Mouse (Mus musculus): ENCODE measurements around the gene Crip1. TPM values are rescaled to one million over a fixed set of nuclear protein-coding genes. Genes with fewer than 3 reads are reported as not detected.

The Crip1 gene
- polyA plus RNA-seq, 1 experiment from 2014 or later: 102 TPM

- Histone ChIP-seq H3K4me1 (no peaks in the 10 kb centered on the region), H3K4me2 (replicated peaks) (no peak overlapping the region), H3K27ac (no peak overlapping the region), H3K4me3 (no peak overlapping the region), H3K9me3 (no peaks in the 10 kb centered on the region), H3K9ac (no peak overlapping the region), H3K36me3 (peaks cover 100% of the 10 kb centered on the region), H3K27me3 (no peaks in the 10 kb centered on the region)
- 93% methylated on average over 9 of the region's 9 CpGs for WGBS
- ATAC-seq (ENCODE audit: insufficient number of reproducible peaks, insufficient read depth, low FRiP score, low TSS enrichment): no peak
These were observed 12.9 kb upstream of the Crip1 start for GRCm38 (mm10) chr12:113133260-113133659.

- Histone ChIP-seq H3K9ac (no peak overlapping the region), H3K4me2 (replicated peaks) (no peak overlapping the region), H3K27me3 (no peaks in the 10 kb centered on the region), H3K4me3 (no peak overlapping the region), H3K27ac (no peak overlapping the region), H3K36me3 (peaks cover 97% of the 10 kb centered on the region), H3K4me1 (peaks cover 5% of the 10 kb centered on the region), H3K9me3 (no peaks in the 10 kb centered on the region)
- WGBS: 73% methylated on average over 5 of the region's 5 CpGs
- ATAC-seq (ENCODE audit: insufficient number of reproducible peaks, insufficient read depth, low FRiP score, low TSS enrichment): no peak
These were observed 12.2 kb upstream of the Crip1 start for GRCm38 (mm10) chr12:113133861-113134403.

GRCm38 (mm10) chr12:113134502-113134901 is 11.6 kb upstream of the Crip1 start:
- 93% methylated on average over 4 of the region's 4 CpGs for WGBS
- no peak overlapping the region for H3K27ac ChIP-seq
- no peaks in the 10 kb centered on the region for H3K9me3 ChIP-seq
- H3K36me3 ChIP-seq: peaks cover 92% of the 10 kb centered on the region
- ATAC-seq (ENCODE audit: insufficient number of reproducible peaks, insufficient read depth, low FRiP score, low TSS enrichment): no peak
- 0 out of 2 replicates have a peak, but pooled peaks cover 2% of the 10 kb centered on the region for H3K27me3 ChIP-seq
- H3K4me1 ChIP-seq: peaks cover 11% of the 10 kb centered on the region
- H3K4me2 ChIP-seq (replicated peaks): no peak overlapping the region
- no peak overlapping the region for H3K4me3 ChIP-seq
- H3K9ac ChIP-seq: no peak overlapping the region

GRCm38 (mm10) chr12:113135401-113135800 is 10.7 kb upstream of the Crip1 start:
- Histone ChIP-seq H3K9ac (no peak overlapping the region), H3K9me3 (no peaks in the 10 kb centered on the region), H3K4me1 (peaks cover 14% of the 10 kb centered on the region), H3K4me2 (replicated peaks) (no peak overlapping the region), H3K36me3 (peaks cover 83% of the 10 kb centered on the region), H3K27me3 (peaks cover 6% of the 10 kb centered on the region; the same call in 1 of the 2 replicates), H3K4me3 (no peak overlapping the region), H3K27ac (no peak overlapping the region)
- ATAC-seq (ENCODE audit: insufficient number of reproducible peaks, insufficient read depth, low FRiP score, low TSS enrichment): no peak
- WGBS: 93% methylated on average over 7 of the region's 7 CpGs

- Histone ChIP-seq H3K9ac (no peak overlapping the region), H3K36me3 (peaks cover 71% of the 10 kb centered on the region), H3K27ac (no peak overlapping the region), H3K27me3 (peaks cover 18% of the 10 kb centered on the region), H3K9me3 (no peaks in the 10 kb centered on the region), H3K4me2 (replicated peaks) (no peak overlapping the region), H3K4me3 (no peak overlapping the region), H3K4me1 (peaks cover 14% of the 10 kb centered on the region)
- ATAC-seq (ENCODE audit: insufficient number of reproducible peaks, insufficient read depth, low FRiP score, low TSS enrichment): no peak
- 83% methylated on average over 17 of the region's 17 CpGs for WGBS
These were observed 9.6 kb upstream of the Crip1 start for GRCm38 (mm10) chr12:113136492-113137020.

- Histone ChIP-seq H3K4me2 (replicated peaks) (no peak overlapping the region), H3K27ac (no peak overlapping the region), H3K27me3 (peaks cover 27% of the 10 kb centered on the region), H3K9me3 (no peaks in the 10 kb centered on the region), H3K4me1 (peaks cover 20% of the 10 kb centered on the region), H3K9ac (no peak overlapping the region), H3K36me3 (peaks cover 61% of the 10 kb centered on the region), H3K4me3 (no peak overlapping the region)
- ATAC-seq (ENCODE audit: insufficient number of reproducible peaks, insufficient read depth, low FRiP score, low TSS enrichment): no peak
- WGBS: 85% methylated on average over 18 of the region's 18 CpGs
These were observed 8.6 kb upstream of the Crip1 start for GRCm38 (mm10) chr12:113137260-113138213.

- 73% methylated on average over 6 of the region's 6 CpGs for WGBS
- Histone ChIP-seq H3K27ac (no peak overlapping the region), H3K9ac (no peak overlapping the region), H3K9me3 (no peaks in the 10 kb centered on the region), H3K36me3 (peaks cover 54% of the 10 kb centered on the region), H3K4me3 (no peak overlapping the region), H3K4me1 (peaks cover 25% of the 10 kb centered on the region), H3K4me2 (replicated peaks) (no peak overlapping the region), H3K27me3 (peaks cover 32% of the 10 kb centered on the region)
- no peak for ATAC-seq (ENCODE audit: insufficient number of reproducible peaks, insufficient read depth, low FRiP score, low TSS enrichment)
These were observed 7.8 kb upstream of the Crip1 start for GRCm38 (mm10) chr12:113138291-113138690.

- Histone ChIP-seq H3K4me2 (replicated peaks) (peak overlapping the region; percentile 61), H3K27ac (0 out of 2 replicates have a peak overlapping the region, but pooled peaks have one; percentile 25), H3K4me3 (peak overlapping the region; percentile 44; the same call in 1 of the 2 replicates), H3K4me1 (peaks cover 25% of the 10 kb centered on the region), H3K9ac (no peak overlapping the region), H3K27me3 (peaks cover 35% of the 10 kb centered on the region), H3K36me3 (peaks cover 45% of the 10 kb centered on the region), H3K9me3 (no peaks in the 10 kb centered on the region)
- no peak for ATAC-seq (ENCODE audit: insufficient number of reproducible peaks, insufficient read depth, low FRiP score, low TSS enrichment)
- 43% methylated on average over 11 of the region's 11 CpGs for WGBS
These were observed 6.9 kb upstream of the Crip1 start for GRCm38 (mm10) chr12:113138901-113139864.

GRCm38 (mm10) chr12:113139908-113140615 is 6.1 kb upstream of the Crip1 start, which contains the start of gene Crip2:
Gene Crip2, plus strand, starts transcription at chr12:113140236.
- Histone ChIP-seq H3K27me3 (peaks cover 35% of the 10 kb centered on the region), H3K4me1 (peaks cover 25% of the 10 kb centered on the region), H3K9me3 (no peaks in the 10 kb centered on the region), H3K36me3 (peaks cover 36% of the 10 kb centered on the region), H3K27ac (0 out of 2 replicates have a peak within 1 kb of the TSS, but pooled peaks have one; percentile 25), H3K4me3 (peak within 1 kb of the TSS; percentile 44), H3K9ac (peak within 1 kb of the TSS; percentile 48; the same call in 1 of the 2 replicates), H3K4me2 (replicated peaks) (peak within 1 kb of the TSS; percentile 61)
- under 1% methylated on average over 68 of the region's 68 CpGs for WGBS
- ATAC-seq (ENCODE audit: insufficient number of reproducible peaks, insufficient read depth, low FRiP score, low TSS enrichment): peak; percentile 71

- ATAC-seq (ENCODE audit: insufficient number of reproducible peaks, insufficient read depth, low FRiP score, low TSS enrichment): peak; percentile 0; the same call in 1 of the 2 replicates
- H3K9me3 ChIP-seq: no peaks in the 10 kb centered on the region
- 3% methylated on average over 49 of the region's 49 CpGs for WGBS
- peaks cover 35% of the 10 kb centered on the region for H3K27me3 ChIP-seq
- H3K4me3 ChIP-seq: peak overlapping the region; percentile 44
- peak overlapping the region; percentile 61 for H3K4me2 ChIP-seq (replicated peaks)
- H3K36me3 ChIP-seq: peaks cover 29% of the 10 kb centered on the region
- H3K4me1 ChIP-seq: peaks cover 25% of the 10 kb centered on the region
- peak overlapping the region; percentile 48; the same call in 1 of the 2 replicates for H3K9ac ChIP-seq
- no peak overlapping the region for H3K27ac ChIP-seq
These were observed 5.3 kb upstream of the Crip1 start for GRCm38 (mm10) chr12:113140616-113141411.

Measured in embryonic facial prominence, embryonic 12.5 days (tissue).